Mouse (Mus musculus) embryonic facial prominence, embryonic 13.5 days (tissue): ENCODE data around the gene Slc4a4. TPM values are rescaled to one million over a fixed set of nuclear protein-coding genes. Genes with fewer than 3 reads are reported as not detected.
"Not testable (repeated sequence)": the region's sequence is repeated elsewhere in the genome, so short reads cannot be mapped to it uniquely, and the experiment has no call there.

Source experiments
- ATAC-seq: fragments of 200-750 bp; cut with Nextera tagmentation; 2 replicates; pipeline ENCODE4 v1.8.0; 2017; ENCODE audit warnings: low read depth; ENCODE audit not compliant: insufficient number of reproducible peaks, insufficient read depth, low FRiP score, low TSS enrichment
- H3K27ac ChIP-seq: fragments of 300-500 bp; sonication (generic); 2 replicates; pipeline ENCODE4 v1.5.1; 2015; ENCODE audit warnings: moderate library complexity, mild to moderate bottlenecking, inconsistent platforms
- H3K27me3 ChIP-seq: fragments of 300-500 bp; sonication (generic); 2 replicates; pipeline ENCODE4 v1.6.1; 2015; ENCODE audit warnings: mild to moderate bottlenecking, inconsistent platforms
- H3K36me3 ChIP-seq: fragments of 300-500 bp; sonication (generic); 2 replicates; pipeline ENCODE4 v1.6.1; 2015; ENCODE audit warnings: mild to moderate bottlenecking, inconsistent platforms
- H3K4me1 ChIP-seq: fragments of 300-500 bp; sonication (generic); 2 replicates; pipeline ENCODE4 v1.6.1; 2015; ENCODE audit warnings: inconsistent platforms
- H3K4me2 ChIP-seq: fragments of 300-500 bp; sonication (generic); 2 replicates; pipeline ENCODE4 v1.6.1; 2015; ENCODE audit warnings: moderate library complexity, mild to moderate bottlenecking, inconsistent platforms
- H3K4me3 ChIP-seq: fragments of 300-500 bp; sonication (generic); 2 replicates; pipeline ENCODE4 v1.5.1; 2015; ENCODE audit warnings: mild to moderate bottlenecking, inconsistent platforms
- H3K9ac ChIP-seq: fragments of 300-500 bp; sonication (generic); 2 replicates; pipeline ENCODE4 v1.6.1; 2015; ENCODE audit warnings: mild to moderate bottlenecking, inconsistent platforms
- H3K9me3 ChIP-seq: fragments of 300-500 bp; sonication (generic); 2 replicates; pipeline ENCODE4 v1.6.1; 2016; ENCODE audit warnings: inconsistent platforms
- WGBS: fragments of 180-500 bp; shearing (Covaris S2); methylation state at CpG from one replicate; pipeline ENCODE4 v1.1.7; 2015; ENCODE audit warnings: mixed read lengths; 5-methylcytosine and 5-hydroxymethylcytosine counted together
- polyA plus RNA-seq: library from polyadenylated mRNA; unstranded; fragments of >200 nt; fragmentation: Nextera tagmentation; extraction: Ambion mirVana; gene quantifications from 2 replicates; pipeline ENCODE4 v1.2.1, GENCODE M21; 2015

Slc4a4 gene
- polyA plus RNA-seq, 1 experiment from 2014 or later = 1.8 TPM

GRCm38 (mm10) chr5:89096371-89096770, 209.8 kb downstream of the Slc4a4 start:
- no peak overlapping the region for H3K4me2 ChIP-seq
- no peaks in the 10 kb centered on the region for H3K36me3 ChIP-seq
- H3K27me3 ChIP-seq = no peaks in the 10 kb centered on the region
- no peaks in the 10 kb centered on the region for H3K4me1 ChIP-seq
- no peak overlapping the region for H3K4me3 ChIP-seq
- no peak overlapping the region for H3K9ac ChIP-seq
- no peak for ATAC-seq
- H3K9me3 ChIP-seq = no peaks in the 10 kb centered on the region
- H3K27ac ChIP-seq = no peak overlapping the region

GRCm38 (mm10) chr5:89097291-89097690, 210.7 kb downstream of the Slc4a4 start:
- no peak for ATAC-seq
- 87% methylated on average over 3 of the region's 3 CpGs for WGBS
- Histone ChIP-seq H3K9ac (no peak overlapping the region), H3K4me2 (no peak overlapping the region), H3K9me3 (no peaks in the 10 kb centered on the region), H3K4me3 (no peak overlapping the region), H3K27me3 (no peaks in the 10 kb centered on the region), H3K36me3 (no peaks in the 10 kb centered on the region), H3K27ac (no peak overlapping the region), H3K4me1 (no peaks in the 10 kb centered on the region)

- no peak overlapping the region for H3K9ac ChIP-seq
- H3K4me3 ChIP-seq = no peak overlapping the region
- no peak overlapping the region for H3K27ac ChIP-seq
- no peaks in the 10 kb centered on the region for H3K27me3 ChIP-seq
- no peak for ATAC-seq
- 60% methylated on average over 4 of the region's 4 CpGs for WGBS
- H3K9me3 ChIP-seq = no peaks in the 10 kb centered on the region
- H3K36me3 ChIP-seq = no peaks in the 10 kb centered on the region
- no peak overlapping the region for H3K4me2 ChIP-seq
- no peaks in the 10 kb centered on the region for H3K4me1 ChIP-seq
These were observed 211.5 kb downstream of the Slc4a4 start for GRCm38 (mm10) chr5:89098121-89098520.

GRCm38 (mm10) chr5:89099886-89100285, 213.3 kb downstream of the Slc4a4 start:
- no peak for ATAC-seq
- WGBS = 82% methylated on average over 3 of the region's 3 CpGs
- H3K9ac ChIP-seq = no peak overlapping the region

GRCm38 (mm10) chr5:89102560-89102959, 215.9 kb downstream of the Slc4a4 start:
- no peak for ATAC-seq
- no peak overlapping the region for H3K9ac ChIP-seq
- WGBS = 71% methylated on average over 4 of the region's 4 CpGs

More at GRCm38 (mm10) chr5:89099886-89100285, 213.3 kb downstream of the Slc4a4 start:
- no peaks in the 10 kb centered on the region for H3K9me3 ChIP-seq
- H3K27me3 ChIP-seq = no peaks in the 10 kb centered on the region
- no peaks in the 10 kb centered on the region for H3K36me3 ChIP-seq
- H3K27ac ChIP-seq = no peak overlapping the region
- no peak overlapping the region for H3K4me2 ChIP-seq
- H3K4me1 ChIP-seq = no peaks in the 10 kb centered on the region
- no peak overlapping the region for H3K4me3 ChIP-seq

GRCm38 (mm10) chr5:89105346-89105745, 218.7 kb downstream of the Slc4a4 start:
- no peak overlapping the region for H3K27ac ChIP-seq
- H3K36me3 ChIP-seq = no peaks in the 10 kb centered on the region
- no peaks in the 10 kb centered on the region for H3K4me1 ChIP-seq
- 79% methylated on average over 9 of the region's 9 CpGs for WGBS
- no peaks in the 10 kb centered on the region for H3K9me3 ChIP-seq
- H3K4me2 ChIP-seq = no peak overlapping the region
- H3K4me3 ChIP-seq = no peak overlapping the region
- H3K9ac ChIP-seq = no peak overlapping the region
- ATAC-seq = no peak
- H3K27me3 ChIP-seq = no peaks in the 10 kb centered on the region

More at GRCm38 (mm10) chr5:89102560-89102959, 215.9 kb downstream of the Slc4a4 start:
- Histone ChIP-seq H3K36me3 (no peaks in the 10 kb centered on the region), H3K27ac (no peak overlapping the region), H3K4me3 (no peak overlapping the region), H3K9me3 (no peaks in the 10 kb centered on the region), H3K4me2 (no peak overlapping the region), H3K4me1 (no peaks in the 10 kb centered on the region), H3K27me3 (no peaks in the 10 kb centered on the region)

GRCm38 (mm10) chr5:89106217-89106616, 219.6 kb downstream of the Slc4a4 start:
- ATAC-seq = no peak

GRCm38 (mm10) chr5:89108809-89109208, 222.2 kb downstream of the Slc4a4 start:
- Histone ChIP-seq H3K9me3 (no peaks in the 10 kb centered on the region), H3K27me3 (no peaks in the 10 kb centered on the region), H3K4me1 (no peaks in the 10 kb centered on the region), H3K27ac (no peak overlapping the region), H3K36me3 (no peaks in the 10 kb centered on the region), H3K4me3 (no peak overlapping the region), H3K4me2 (no peak overlapping the region), H3K9ac (no peak overlapping the region)
- WGBS = 61% methylated on average over 1 of the region's 1 CpGs
- ATAC-seq = no peak

More at GRCm38 (mm10) chr5:89106217-89106616, 219.6 kb downstream of the Slc4a4 start:
- H3K4me2 ChIP-seq = no peak overlapping the region
- no peaks in the 10 kb centered on the region for H3K36me3 ChIP-seq
- no peak overlapping the region for H3K4me3 ChIP-seq
- no peak overlapping the region for H3K27ac ChIP-seq
- H3K4me1 ChIP-seq = no peaks in the 10 kb centered on the region
- H3K9me3 ChIP-seq = no peaks in the 10 kb centered on the region
- H3K9ac ChIP-seq = no peak overlapping the region
- no peaks in the 10 kb centered on the region for H3K27me3 ChIP-seq

- Histone ChIP-seq H3K36me3 (no peaks in the 10 kb centered on the region), H3K27ac (no peak overlapping the region), H3K9me3 (no peaks in the 10 kb centered on the region), H3K4me3 (no peak overlapping the region), H3K9ac (no peak overlapping the region), H3K4me1 (no peaks in the 10 kb centered on the region), H3K27me3 (no peaks in the 10 kb centered on the region), H3K4me2 (no peak overlapping the region)
- no peak for ATAC-seq
- 57% methylated on average over 2 of the region's 2 CpGs for WGBS
These were observed 223.2 kb downstream of the Slc4a4 start for GRCm38 (mm10) chr5:89109832-89110231.

- not testable (repeated sequence) for H3K36me3 ChIP-seq, H3K27me3 ChIP-seq, H3K4me2 ChIP-seq, ATAC-seq, H3K27ac ChIP-seq, H3K4me1 ChIP-seq, H3K4me3 ChIP-seq, H3K9me3 ChIP-seq, H3K9ac ChIP-seq
- WGBS = 95% methylated on average over 15 of the region's 17 CpGs
These were observed 225.4 kb downstream of the Slc4a4 start for GRCm38 (mm10) chr5:89111987-89112386.

GRCm38 (mm10) chr5:89120881-89121280, 234.3 kb downstream of the Slc4a4 start:
- H3K4me1 ChIP-seq = no peaks in the 10 kb centered on the region
- no peak overlapping the region for H3K9ac ChIP-seq
- no peaks in the 10 kb centered on the region for H3K9me3 ChIP-seq
- no peaks in the 10 kb centered on the region for H3K36me3 ChIP-seq
- no peak overlapping the region for H3K4me2 ChIP-seq
- H3K27ac ChIP-seq = no peak overlapping the region
- H3K27me3 ChIP-seq = no peaks in the 10 kb centered on the region
- no peak overlapping the region for H3K4me3 ChIP-seq
- no peak for ATAC-seq
- 54% methylated on average over 1 of the region's 1 CpGs for WGBS

- WGBS = 69% methylated on average over 9 of the region's 9 CpGs
- Histone ChIP-seq H3K4me1 (no peaks in the 10 kb centered on the region), H3K4me3 (no peak overlapping the region), H3K9me3 (no peaks in the 10 kb centered on the region), H3K27ac (no peak overlapping the region), H3K36me3 (no peaks in the 10 kb centered on the region), H3K9ac (no peak overlapping the region), H3K27me3 (no peaks in the 10 kb centered on the region), H3K4me2 (no peak overlapping the region)
- no peak for ATAC-seq
These were observed 236.8 kb downstream of the Slc4a4 start for GRCm38 (mm10) chr5:89123270-89123903.
